Mouse (Mus musculus) ovary, postnatal 36 days (tissue): ENCODE measurements around the gene Mroh8.
A peak's percentile ranks its signal among the peaks of the same experiment; 100 is the strongest.

Experiments
- DNase-seq: peaks from one replicate; pipeline ENCODE4 v3.0.0; 2022; ENCODE audit warnings: low spot score, mixed read lengths

Gene Mroh8

DNA sequence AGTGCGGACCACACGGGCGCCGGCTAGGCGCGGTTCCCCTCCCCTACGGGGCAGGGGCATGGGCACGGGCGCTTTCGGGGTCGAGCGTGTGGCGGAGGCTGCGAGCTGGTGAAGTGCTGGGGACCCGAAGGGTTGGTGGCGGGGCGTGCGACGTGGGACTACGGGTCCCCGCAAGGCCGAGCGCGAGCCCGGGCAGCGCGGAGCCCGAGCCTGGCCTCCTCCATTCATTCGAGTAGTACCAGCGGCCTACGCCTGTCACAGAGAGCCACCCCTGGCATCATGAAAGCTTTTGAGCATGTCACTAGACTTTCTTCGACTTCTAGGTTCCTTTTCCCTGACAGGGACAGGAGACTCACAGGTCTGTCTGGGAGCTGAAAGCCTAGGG, at the start of gene Mroh8:
TSS of gene Mroh8 (minus strand) at position 134 of the 385 bp plus-strand sequence.
- DNase-seq: no peak

DNA sequence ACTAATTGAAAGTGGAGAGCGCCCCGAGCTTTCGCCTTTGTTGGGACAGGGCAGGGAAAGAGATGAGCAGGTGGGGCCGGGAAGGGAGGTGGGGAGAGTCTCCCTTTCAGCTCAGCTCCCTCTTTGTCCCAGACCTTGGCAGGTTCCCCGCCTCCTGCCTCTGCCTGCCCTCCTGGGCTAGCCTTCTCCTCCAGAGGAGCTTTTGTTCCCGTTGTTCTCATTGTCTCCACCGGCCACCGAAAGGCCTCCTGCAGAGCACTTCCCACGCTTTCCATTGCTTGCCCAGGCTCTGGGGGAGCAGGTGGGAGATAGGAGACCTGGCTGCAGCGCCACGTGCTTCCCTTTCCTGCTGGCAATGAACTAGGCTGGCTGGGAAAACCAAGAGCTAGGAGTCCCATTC, 49.2 kb upstream of the Mroh8 start:
- DNase-seq: peak; percentile 32

DNA sequence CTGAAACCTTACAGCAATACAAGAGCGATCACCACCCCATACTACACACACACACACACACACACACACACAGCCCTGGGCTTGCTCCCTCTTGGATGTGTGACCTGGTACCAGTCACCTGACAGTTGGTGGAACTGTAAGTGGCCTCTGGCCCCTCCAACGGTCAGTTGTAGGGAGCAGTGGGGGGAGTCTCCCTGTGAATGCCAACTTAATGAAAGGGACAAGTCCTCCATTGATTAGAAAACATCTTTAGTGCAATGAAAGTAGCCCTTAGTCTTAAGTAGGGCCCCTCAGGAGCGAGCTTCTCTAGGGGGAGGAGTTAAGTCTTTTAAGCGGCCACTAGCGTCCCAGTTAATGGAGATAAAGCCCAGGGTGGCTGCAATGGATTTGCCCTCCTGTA, 48.8 kb upstream of the Mroh8 start:
- no peak for DNase-seq

- no peak for DNase-seq
These were observed 45.9 kb upstream of the Mroh8 start for GRCm38 (mm10) chr2:157325238-157325637.

DNA sequence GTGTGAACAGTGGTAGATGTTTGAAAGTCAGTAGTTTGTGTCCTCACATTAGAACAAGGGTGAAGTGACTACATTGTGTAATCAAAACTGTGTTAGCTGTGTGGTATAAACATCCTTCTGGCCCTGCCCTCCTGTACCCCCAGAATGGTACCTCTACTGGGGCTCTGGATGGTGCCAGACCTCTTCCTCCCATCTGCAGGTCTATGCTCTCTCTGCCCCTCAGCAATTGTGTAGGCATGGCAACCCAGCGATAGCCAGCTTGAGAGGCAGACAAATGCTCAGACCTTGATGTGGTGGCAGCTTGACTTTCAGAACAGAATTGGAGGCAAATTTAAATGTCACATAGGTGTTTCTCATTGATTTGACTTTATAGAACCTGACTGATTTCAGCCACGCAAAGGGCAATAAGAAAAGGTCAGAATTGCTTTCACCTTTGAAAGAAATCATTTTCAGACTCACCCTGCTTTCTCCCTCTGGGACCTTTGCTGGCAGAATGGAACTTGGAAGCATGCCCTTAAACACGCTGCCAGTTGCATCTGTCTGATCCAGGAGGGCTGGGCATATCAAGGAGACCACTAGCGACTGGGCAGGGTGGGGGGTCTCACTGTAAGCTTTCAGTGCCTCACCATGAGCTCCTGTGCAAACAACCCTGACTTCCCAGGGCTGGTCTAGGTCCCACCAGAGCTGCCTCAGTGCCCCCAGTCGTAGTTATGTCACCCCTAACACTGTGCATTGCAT, 42.8 kb upstream of the Mroh8 start:
- DNase-seq: no peak

GRCm38 (mm10) chr2:157320886-157321285, 41.5 kb upstream of the Mroh8 start:
- no peak for DNase-seq

DNA sequence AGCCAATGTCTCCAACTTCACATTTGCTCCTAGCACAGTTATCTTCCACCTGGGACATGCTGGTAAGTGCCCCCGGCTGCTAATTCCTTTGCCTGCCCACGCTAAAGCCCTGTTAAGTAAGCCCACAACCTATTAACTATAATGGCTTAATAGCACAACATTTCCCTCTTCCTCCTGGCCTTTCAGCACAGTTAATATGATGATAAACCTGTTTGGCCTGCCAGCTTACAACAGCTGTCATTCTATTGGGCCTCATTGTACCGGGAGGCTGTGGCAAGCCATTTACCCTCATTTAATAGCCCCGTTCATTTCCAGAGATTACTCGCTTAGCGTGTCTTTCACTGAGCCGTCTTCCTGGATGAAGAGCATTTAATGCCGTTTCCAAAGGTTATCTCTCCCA, 40.8 kb upstream of the Mroh8 start:
- no peak for DNase-seq

DNA sequence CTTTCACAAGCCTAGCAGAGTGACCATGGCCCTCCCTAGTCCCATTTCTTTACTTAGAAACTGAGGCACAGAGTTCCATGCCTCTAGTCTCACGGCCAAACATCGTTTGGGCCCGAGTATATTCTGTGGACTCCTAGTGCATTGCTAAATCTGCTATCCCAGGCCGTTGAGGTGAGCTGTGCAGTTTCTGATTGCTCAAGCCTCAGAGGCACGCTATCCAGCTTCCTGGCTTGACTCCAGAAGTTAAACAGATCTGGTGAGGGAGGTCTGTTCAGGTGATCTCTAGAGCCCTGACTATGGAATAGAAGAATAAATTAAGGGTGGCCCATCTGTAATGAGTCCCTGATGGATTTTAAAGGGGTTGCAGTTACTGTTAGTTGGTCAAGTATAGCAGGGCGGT, 37.9 kb upstream of the Mroh8 start:
- DNase-seq: no peak

GRCm38 (mm10) chr2:157316358-157316933, 37.1 kb upstream of the Mroh8 start:
- no peak for DNase-seq

GRCm38 (mm10) chr2:157315486-157315885, 36.1 kb upstream of the Mroh8 start:
- DNase-seq: no peak

GRCm38 (mm10) chr2:157314310-157314709, 35.0 kb upstream of the Mroh8 start:
- DNase-seq: no peak

GRCm38 (mm10) chr2:157313718-157314117, 34.4 kb upstream of the Mroh8 start:
- DNase-seq: no peak

GRCm38 (mm10) chr2:157310963-157311637, 31.8 kb upstream of the Mroh8 start:
- DNase-seq: no peak

GRCm38 (mm10) chr2:157309611-157310010, 30.3 kb upstream of the Mroh8 start:
- no peak for DNase-seq

DNA sequence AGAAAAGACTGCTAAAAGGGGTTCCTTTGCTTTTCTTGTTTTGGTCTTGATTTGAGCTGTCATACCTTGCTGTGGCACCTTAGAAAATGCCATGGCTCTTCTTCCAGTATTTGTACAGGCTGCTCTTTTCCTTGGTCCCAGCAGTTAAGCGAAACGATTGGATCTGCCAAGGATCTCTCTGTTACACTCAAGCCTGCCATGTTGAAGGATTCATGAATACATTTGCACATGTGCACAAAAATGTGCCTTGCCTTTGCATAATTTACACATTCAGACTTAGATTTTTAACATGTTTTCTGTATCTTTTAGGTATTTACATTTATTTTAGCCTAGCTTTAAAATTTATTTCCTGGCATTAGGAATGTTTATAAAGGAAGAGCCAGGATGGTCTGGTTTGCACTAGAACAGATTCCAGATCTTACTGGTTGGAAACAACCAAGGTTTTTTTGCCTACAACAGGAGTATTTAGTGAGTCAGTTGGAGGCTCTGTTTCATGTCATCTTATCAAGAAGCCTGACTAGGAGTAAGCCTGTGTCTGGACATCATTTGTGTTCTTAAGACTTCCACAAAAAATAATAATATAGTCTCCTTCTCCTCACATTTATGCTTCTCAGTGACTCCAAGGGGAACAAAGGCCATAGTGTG, 29.0 kb upstream of the Mroh8 start:
- no peak for DNase-seq

- no peak for DNase-seq
These were observed 28.4 kb upstream of the Mroh8 start for GRCm38 (mm10) chr2:157307715-157308265.

GRCm38 (mm10) chr2:157306091-157307032, 27.0 kb upstream of the Mroh8 start:
- DNase-seq: no peak

GRCm38 (mm10) chr2:157303096-157303495, 23.7 kb upstream of the Mroh8 start:
- DNase-seq: no peak

GRCm38 (mm10) chr2:157300051-157300450, 20.7 kb upstream of the Mroh8 start:
- no peak for DNase-seq

GRCm38 (mm10) chr2:157296105-157296689, 16.8 kb upstream of the Mroh8 start:
- no peak for DNase-seq

- peak; percentile 73 for DNase-seq
These were observed 12.7 kb upstream of the Mroh8 start for GRCm38 (mm10) chr2:157292093-157292492.
